Mouse (Mus musculus): ENCODE results near the gene Arhgap23. TPM values are rescaled to one million over a fixed set of nuclear protein-coding genes. Genes with fewer than 3 reads are reported as not detected.

Gene Arhgap23
- polyA plus RNA-seq, 1 experiment from 2014 or later: 6.8 TPM

DNA sequence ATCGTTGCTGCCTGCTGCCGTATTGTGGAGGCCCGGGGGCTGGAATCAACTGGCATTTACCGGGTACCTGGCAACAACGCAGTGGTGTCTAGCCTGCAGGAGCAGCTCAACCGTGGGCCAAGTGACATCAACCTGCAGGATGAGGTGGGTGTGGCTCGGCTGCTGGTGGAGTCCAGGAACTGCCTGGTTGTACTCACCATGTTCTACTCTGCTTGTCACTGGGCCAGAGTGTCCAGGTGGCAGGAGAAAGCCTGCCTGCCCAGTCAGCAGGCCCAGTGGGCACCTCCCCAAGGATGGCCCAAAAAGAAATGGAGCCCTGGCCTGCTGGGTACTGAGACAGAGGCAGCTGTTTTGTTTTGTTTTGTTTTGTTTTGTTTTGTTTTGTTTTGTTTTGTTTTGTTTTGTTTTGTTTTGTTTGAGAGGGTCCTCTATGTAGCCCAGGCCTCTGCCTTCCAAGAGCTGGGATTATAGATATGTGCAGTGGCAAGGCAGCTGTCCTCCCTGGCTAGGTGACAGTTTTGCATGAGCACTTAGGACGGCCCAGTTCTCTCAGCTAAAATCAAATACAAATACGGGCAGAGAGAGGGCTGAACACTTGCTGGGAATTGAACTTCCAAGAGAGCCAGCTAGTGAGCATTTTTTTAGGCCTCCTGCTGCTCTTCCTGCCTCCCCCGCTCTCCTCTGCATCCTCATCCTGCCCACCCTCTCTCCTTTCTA lies 51.3 kb downstream of the Arhgap23 start:
- Histone ChIP-seq H3K4me3 (replicated peaks) (no peak overlapping the region), H3K27ac (no peak overlapping the region), H3K9me3 (replicated peaks) (no peaks in the 10 kb centered on the region), H3K27me3 (no peaks in the 10 kb centered on the region), H3K4me1 (replicated peaks) (peaks cover 8% of the 10 kb centered on the region), H3K9ac (no peak overlapping the region), H3K4me2 (no peak overlapping the region), H3K36me3 (peaks cover 100% of the 10 kb centered on the region)
- ATAC-seq (ENCODE audit: low read depth) (no peak), DNase-seq (no peak)
- 87% methylated on average over 10 of the region's 10 CpGs for WGBS (ENCODE audit: insufficient replicate concordance)

- Histone ChIP-seq H3K4me2 (no peak overlapping the region), H3K27ac (peak overlapping the region; percentile 50), H3K36me3 (peaks cover 100% of the 10 kb centered on the region), H3K9ac (peak overlapping the region; percentile 27; the same call in 1 of the 2 replicates), H3K4me3 (replicated peaks) (no peak overlapping the region), H3K27me3 (no peaks in the 10 kb centered on the region), H3K9me3 (replicated peaks) (no peaks in the 10 kb centered on the region), H3K4me1 (replicated peaks) (peaks cover 6% of the 10 kb centered on the region)
- ATAC-seq (ENCODE audit: low read depth): peak; percentile 62
- DNase-seq: peak; percentile 67
- 60% methylated on average over 14 of the region's 14 CpGs for WGBS (ENCODE audit: insufficient replicate concordance)
Measured at GRCm38 (mm10) chr11:97468639-97469287, 53.4 kb downstream of the Arhgap23 start.

DNA sequence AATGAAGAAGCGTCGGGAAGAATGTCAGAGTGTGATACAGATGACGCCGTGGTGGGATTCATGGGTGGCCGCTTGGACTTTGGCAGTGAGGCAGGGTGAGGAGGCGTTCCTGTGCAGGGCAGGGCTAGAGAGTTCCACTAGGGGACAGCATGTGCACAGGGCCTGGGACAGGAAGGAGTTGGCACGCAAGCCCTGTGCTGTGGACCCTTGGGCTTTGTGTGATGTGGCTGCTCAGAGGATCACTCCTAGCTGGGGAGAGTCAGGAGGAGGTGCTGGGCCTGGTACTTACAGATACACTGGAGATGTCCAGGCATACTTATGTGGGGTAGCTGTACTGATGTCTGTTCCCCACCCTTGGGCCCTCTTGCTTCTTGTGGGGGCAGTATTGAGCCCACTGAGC lies 54.5 kb downstream of the Arhgap23 start:
- H3K27me3 ChIP-seq: no peaks in the 10 kb centered on the region
- no peaks in the 10 kb centered on the region for H3K9me3 ChIP-seq (replicated peaks)
- no peak overlapping the region for H3K9ac ChIP-seq
- no peak overlapping the region for H3K27ac ChIP-seq
- ATAC-seq (ENCODE audit: low read depth) (no peak), DNase-seq (no peak)
- 93% methylated on average over 7 of the region's 7 CpGs for WGBS (ENCODE audit: insufficient replicate concordance)
- no peak overlapping the region for H3K4me2 ChIP-seq
- H3K4me1 ChIP-seq (replicated peaks): peaks cover 6% of the 10 kb centered on the region
- no peak overlapping the region for H3K4me3 ChIP-seq (replicated peaks)
- peaks cover 100% of the 10 kb centered on the region for H3K36me3 ChIP-seq

DNA sequence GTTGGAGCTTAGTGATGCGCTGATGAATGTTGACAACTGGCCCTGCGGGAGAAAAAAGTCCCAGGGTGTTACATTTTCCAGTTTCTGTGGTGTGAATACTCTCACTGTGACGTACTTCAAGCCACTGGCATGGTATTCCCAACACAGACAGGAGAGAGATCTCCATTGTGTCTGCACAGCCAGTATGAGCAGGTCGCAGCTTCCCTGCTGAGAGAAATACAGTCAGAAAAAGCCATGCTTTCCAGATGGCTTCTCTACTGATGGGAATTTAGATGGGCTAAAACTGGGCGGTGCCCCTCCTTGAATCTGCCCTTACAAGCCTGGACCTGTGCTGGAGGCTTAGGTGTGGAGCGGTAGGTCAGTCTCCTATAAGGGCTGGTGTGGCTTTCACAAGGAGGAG lies 55.9 kb downstream of the Arhgap23 start:
- Histone ChIP-seq H3K4me2 (no peak overlapping the region), H3K9ac (no peak overlapping the region), H3K36me3 (peaks cover 100% of the 10 kb centered on the region), H3K27me3 (no peaks in the 10 kb centered on the region), H3K27ac (no peak overlapping the region), H3K9me3 (replicated peaks) (no peaks in the 10 kb centered on the region), H3K4me1 (replicated peaks) (peaks cover 6% of the 10 kb centered on the region), H3K4me3 (replicated peaks) (no peak overlapping the region)
- 90% methylated on average over 6 of the region's 6 CpGs for WGBS (ENCODE audit: insufficient replicate concordance)
- DNase-seq (no peak), ATAC-seq (ENCODE audit: low read depth) (no peak)

GRCm38 (mm10) chr11:97476334-97477095 lies 61.2 kb downstream of the Arhgap23 start:
- H3K4me2 ChIP-seq: no peak overlapping the region
- no peaks in the 10 kb centered on the region for H3K9me3 ChIP-seq (replicated peaks)
- WGBS (ENCODE audit: insufficient replicate concordance): 70% methylated on average over 8 of the region's 8 CpGs
- no peak overlapping the region for H3K9ac ChIP-seq
- peaks cover 100% of the 10 kb centered on the region for H3K36me3 ChIP-seq
- ATAC-seq (ENCODE audit: low read depth) (0 out of 2 replicates have a peak, but pooled peaks have one; percentile 2), DNase-seq (peak; percentile 45)
- H3K27ac ChIP-seq: no peak overlapping the region
- H3K4me3 ChIP-seq (replicated peaks): no peak overlapping the region
- H3K4me1 ChIP-seq (replicated peaks): peaks cover 21% of the 10 kb centered on the region
- no peaks in the 10 kb centered on the region for H3K27me3 ChIP-seq

GRCm38 (mm10) chr11:97477431-97477830 lies 62.1 kb downstream of the Arhgap23 start:
- peak; percentile 34; the same call in 1 of the 2 replicates for ATAC-seq (ENCODE audit: low read depth)
- Histone ChIP-seq H3K4me2 (no peak overlapping the region), H3K4me3 (replicated peaks) (no peak overlapping the region), H3K9me3 (replicated peaks) (no peaks in the 10 kb centered on the region), H3K9ac (no peak overlapping the region), H3K27me3 (no peaks in the 10 kb centered on the region), H3K4me1 (replicated peaks) (peaks cover 21% of the 10 kb centered on the region), H3K27ac (no peak overlapping the region; the same call in 1 of the 2 replicates), H3K36me3 (peaks cover 100% of the 10 kb centered on the region)
- DNase-seq: no peak
- 81% methylated on average over 7 of the region's 7 CpGs for WGBS (ENCODE audit: insufficient replicate concordance)

DNA sequence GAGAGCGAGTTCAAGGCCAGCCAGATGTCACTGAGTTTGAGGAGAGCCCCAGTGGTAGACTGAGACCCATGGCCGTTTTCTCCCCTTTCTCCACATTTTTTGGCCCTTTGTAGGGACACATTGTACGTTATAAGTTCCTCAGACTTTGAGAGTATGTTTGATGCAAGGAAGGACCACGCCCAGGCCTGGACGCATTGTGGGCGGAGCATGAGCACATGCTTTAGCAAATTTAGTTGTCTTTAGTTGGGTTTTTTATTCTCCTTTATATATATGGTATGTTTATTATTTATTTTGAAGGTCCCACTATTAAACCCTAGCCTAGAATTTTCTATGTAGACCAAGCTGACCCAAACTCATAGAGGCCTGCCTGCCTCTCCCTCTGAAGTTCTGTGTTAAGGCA lies 63.0 kb downstream of the Arhgap23 start:
- Histone ChIP-seq H3K9me3 (replicated peaks) (no peaks in the 10 kb centered on the region), H3K27ac (no peak overlapping the region), H3K36me3 (peaks cover 100% of the 10 kb centered on the region), H3K9ac (no peak overlapping the region), H3K4me3 (replicated peaks) (no peak overlapping the region), H3K4me2 (no peak overlapping the region), H3K4me1 (replicated peaks) (peaks cover 21% of the 10 kb centered on the region), H3K27me3 (no peaks in the 10 kb centered on the region)
- 83% methylated on average over 6 of the region's 6 CpGs for WGBS (ENCODE audit: insufficient replicate concordance)
- DNase-seq (no peak), ATAC-seq (ENCODE audit: low read depth) (no peak)

DNA sequence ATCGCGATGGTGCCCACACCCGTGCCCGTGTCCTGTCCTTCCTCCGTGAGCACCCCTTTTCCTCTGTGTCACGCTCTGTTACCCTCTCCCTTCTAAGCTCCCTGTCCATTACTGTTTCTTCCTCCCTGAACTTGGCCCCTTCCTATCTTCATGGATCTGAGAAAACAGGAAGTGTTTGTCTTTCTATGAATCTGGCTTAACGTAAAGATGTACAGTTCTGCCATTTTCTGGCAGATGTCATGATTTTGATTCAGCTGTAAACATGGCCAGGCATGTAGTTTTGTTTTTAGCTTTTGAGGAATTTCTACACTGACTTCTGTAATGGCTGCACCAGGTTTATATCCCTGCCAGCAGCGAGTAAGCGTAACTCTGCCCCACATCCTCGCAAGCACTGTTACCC lies 63.8 kb downstream of the Arhgap23 start:
- Histone ChIP-seq H3K36me3 (peaks cover 98% of the 10 kb centered on the region), H3K4me1 (replicated peaks) (peaks cover 21% of the 10 kb centered on the region), H3K9ac (no peak overlapping the region), H3K27me3 (no peaks in the 10 kb centered on the region), H3K4me3 (replicated peaks) (no peak overlapping the region), H3K4me2 (no peak overlapping the region), H3K9me3 (replicated peaks) (no peaks in the 10 kb centered on the region), H3K27ac (no peak overlapping the region)
- ATAC-seq (ENCODE audit: low read depth): no peak
- DNase-seq: no peak
- WGBS (ENCODE audit: insufficient replicate concordance): 84% methylated on average over 10 of the region's 10 CpGs

- H3K27ac ChIP-seq: no peak overlapping the region
- no peaks in the 10 kb centered on the region for H3K9me3 ChIP-seq (replicated peaks)
- 88% methylated on average over 8 of the region's 8 CpGs for WGBS (ENCODE audit: insufficient replicate concordance)
- no peak overlapping the region for H3K4me3 ChIP-seq (replicated peaks)
- peaks cover 21% of the 10 kb centered on the region for H3K4me1 ChIP-seq (replicated peaks)
- no peak overlapping the region for H3K9ac ChIP-seq
- DNase-seq (no peak), ATAC-seq (ENCODE audit: low read depth) (no peak)
- no peak overlapping the region for H3K4me2 ChIP-seq
- H3K27me3 ChIP-seq: no peaks in the 10 kb centered on the region
- H3K36me3 ChIP-seq: peaks cover 98% of the 10 kb centered on the region
Measured at GRCm38 (mm10) chr11:97479824-97480223, 64.5 kb downstream of the Arhgap23 start.

DNA sequence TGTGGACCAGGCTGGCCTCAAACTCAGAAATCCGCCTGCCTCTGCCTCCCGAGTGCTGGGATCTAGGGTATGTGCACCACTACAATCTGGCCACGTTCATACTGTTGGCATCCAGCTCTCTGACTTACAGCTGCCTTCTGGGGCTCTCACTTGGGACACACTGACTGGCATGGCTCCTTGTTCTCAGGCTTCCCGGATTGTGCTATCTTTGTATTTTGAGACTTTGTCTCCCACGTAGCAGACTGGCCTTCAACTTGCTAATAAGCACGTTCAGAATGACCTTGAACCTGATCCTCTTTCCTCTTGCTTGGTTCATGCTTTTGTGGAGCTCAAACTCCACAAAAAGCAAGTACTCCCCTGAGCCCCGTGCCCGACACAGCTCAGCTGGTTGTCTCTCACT lies 70.3 kb downstream of the Arhgap23 start:
- Histone ChIP-seq H3K9ac (no peak overlapping the region), H3K36me3 (peaks cover 97% of the 10 kb centered on the region), H3K4me2 (no peak overlapping the region), H3K4me3 (replicated peaks) (no peak overlapping the region), H3K4me1 (replicated peaks) (0 out of 2 replicates have a peak, but pooled peaks cover 2% of the 10 kb centered on the region), H3K9me3 (replicated peaks) (no peaks in the 10 kb centered on the region), H3K27ac (no peak overlapping the region), H3K27me3 (no peaks in the 10 kb centered on the region)
- ATAC-seq (ENCODE audit: low read depth): no peak
- WGBS (ENCODE audit: insufficient replicate concordance): 80% methylated on average over 8 of the region's 8 CpGs
- DNase-seq: no peak

- H3K36me3 ChIP-seq: peaks cover 97% of the 10 kb centered on the region
- H3K27ac ChIP-seq: no peak overlapping the region
- H3K4me2 ChIP-seq: no peak overlapping the region
- 0 out of 2 replicates have a peak, but pooled peaks cover 2% of the 10 kb centered on the region for H3K4me1 ChIP-seq (replicated peaks)
- no peaks in the 10 kb centered on the region for H3K9me3 ChIP-seq (replicated peaks)
- no peak overlapping the region for H3K4me3 ChIP-seq (replicated peaks)
- DNase-seq (no peak), ATAC-seq (ENCODE audit: low read depth) (no peak)
- H3K27me3 ChIP-seq: no peaks in the 10 kb centered on the region
- no peak overlapping the region for H3K9ac ChIP-seq
- 85% methylated on average over 3 of the region's 3 CpGs for WGBS (ENCODE audit: insufficient replicate concordance)
Measured at GRCm38 (mm10) chr11:97487656-97488055, 72.3 kb downstream of the Arhgap23 start.
